In genomic region chr14:95241946-95242345, GRCm38 (mm10) we compare ENCODE assay signal across 27 mouse cellular contexts.
DNase-seq lines count a peak whose midpoint lies in the region; ATAC-seq lines count a peak whose summit lies in the region.
"Had no signal": no experiment of that assay in that cellular context is flagged by ENCODE, and none has a peak within 500 bp of the region (broad histone marks: within the 10 kb centered on the region; RNA-seq: fewer than 3 reads in every experiment).

No protein-coding gene starts in this region.

- intact Hi-C loops in heart, postnatal 10 days (cut with DNase I): no loop called here

- peak; percentile 96 for DNase-seq in heart, adult 11 months
- DNase-seq in heart, adult 8-10 months (ENCODE audit: low spot score): peak; percentile 64
- DNase-seq in heart, embryonic 10.5 days (ENCODE audit: low spot score): no peak
- peak; percentile 23 to 40 for DNase-seq in heart, postnatal 10 days
- no peak for DNase-seq in frontal cortex, postnatal 25 days (ENCODE audit: low spot score in 2 of 2)
- no peak for DNase-seq in liver
- DNase-seq: adrenal gland, adult 2 months; adrenal gland, postnatal 14 days; B cell, adult 2 months; cerebellum, adult 11 months; cerebellum, adult 2 months; cerebellum, adult 9-11 months; cerebellum, postnatal 25 days; gastrocnemius, postnatal 25 days; kidney, adult 11 months; kidney, adult 8-10 months had no signal

- no peaks in the 10 kb centered on the region for H3K36me3 ChIP-seq in heart, embryonic 12.5 days
- H3K36me3 ChIP-seq in heart, embryonic 10.5 days: no peaks in the 10 kb centered on the region
- H3K36me3 ChIP-seq: embryonic facial prominence, embryonic 12.5 days; embryonic facial prominence, embryonic 15.5 days; forebrain, embryonic 12.5 days; G1E; hindbrain, embryonic 10.5 days; hindbrain, embryonic 13.5 days; intestine, embryonic 15.5 days had no signal

- H3K4me3 ChIP-seq in heart, embryonic 12.5 days: no peak overlapping the region
- no peak overlapping the region for H3K4me3 ChIP-seq in heart, embryonic 10.5 days
- H3K4me3 ChIP-seq: embryonic facial prominence, embryonic 12.5 days; embryonic facial prominence, embryonic 15.5 days; forebrain, embryonic 12.5 days; hindbrain, embryonic 10.5 days; hindbrain, embryonic 13.5 days; intestine, embryonic 15.5 days had no signal

- no peak for ATAC-seq in heart, embryonic 12.5 days (ENCODE audit: insufficient number of reproducible peaks, low FRiP score)
- ATAC-seq: forebrain, embryonic 16.5 days; hindbrain, embryonic 16.5 days; intestine, embryonic 15.5 days had no signal

- no peaks in the 10 kb centered on the region for H3K4me1 ChIP-seq in heart, embryonic 12.5 days (replicated peaks)
- H3K4me1 ChIP-seq in heart, embryonic 10.5 days: no peaks in the 10 kb centered on the region
- H3K4me1 ChIP-seq: embryonic facial prominence, embryonic 12.5 days; embryonic facial prominence, embryonic 15.5 days; forebrain, embryonic 12.5 days; hindbrain, embryonic 10.5 days; hindbrain, embryonic 13.5 days; intestine, embryonic 15.5 days had no signal

- H3K9me3 ChIP-seq in heart, embryonic 12.5 days (replicated peaks): no peaks in the 10 kb centered on the region
- H3K9me3 ChIP-seq in heart, embryonic 10.5 days: no peaks in the 10 kb centered on the region
- H3K9me3 ChIP-seq: embryonic facial prominence, embryonic 12.5 days; embryonic facial prominence, embryonic 15.5 days; forebrain, embryonic 12.5 days; hindbrain, embryonic 10.5 days; hindbrain, embryonic 13.5 days; intestine, embryonic 15.5 days had no signal

- H3K27ac ChIP-seq in heart, embryonic 12.5 days (ENCODE audit: poor library complexity, severe bottlenecking): no peak overlapping the region
- H3K27ac ChIP-seq in heart, embryonic 10.5 days: no peak overlapping the region
- H3K27ac ChIP-seq: embryonic facial prominence, embryonic 12.5 days; embryonic facial prominence, embryonic 15.5 days; forebrain, embryonic 12.5 days; hindbrain, embryonic 10.5 days; hindbrain, embryonic 13.5 days; intestine, embryonic 15.5 days had no signal

- no peak overlapping the region for H3K9ac ChIP-seq in heart, embryonic 12.5 days
- H3K9ac ChIP-seq: embryonic facial prominence, embryonic 12.5 days; embryonic facial prominence, embryonic 15.5 days; forebrain, embryonic 12.5 days; hindbrain, embryonic 13.5 days; intestine, embryonic 15.5 days had no signal

- no peaks in the 10 kb centered on the region for H3K27me3 ChIP-seq in heart, embryonic 12.5 days (replicated peaks)
- no peaks in the 10 kb centered on the region for H3K27me3 ChIP-seq in heart, embryonic 10.5 days (ENCODE audit: insufficient read depth, poor library complexity, severe bottlenecking)
- H3K27me3 ChIP-seq: CH12.LX; embryonic facial prominence, embryonic 12.5 days; embryonic facial prominence, embryonic 15.5 days; forebrain, embryonic 12.5 days; hindbrain, embryonic 13.5 days; intestine, embryonic 15.5 days had no signal

- no peak overlapping the region for H3K4me2 ChIP-seq in heart, embryonic 12.5 days
- H3K4me2 ChIP-seq: embryonic facial prominence, embryonic 12.5 days; embryonic facial prominence, embryonic 15.5 days; forebrain, embryonic 12.5 days; hindbrain, embryonic 13.5 days; intestine, embryonic 15.5 days had no signal

Comparison
In these comparisons a context has a peak if more than half of its experiments do, and no peak if none do; other contexts are left out.
1. DNase-seq: peak in heart, adult 11 months (single experiment), heart, adult 8-10 months (single experiment) and heart, postnatal 10 days (2 of 2); none in heart, embryonic 10.5 days (single experiment), frontal cortex, postnatal 25 days (0 of 2) and liver (single experiment).